Mouse (Mus musculus): ENCODE measurements around the gene Asgr2.

DNA sequence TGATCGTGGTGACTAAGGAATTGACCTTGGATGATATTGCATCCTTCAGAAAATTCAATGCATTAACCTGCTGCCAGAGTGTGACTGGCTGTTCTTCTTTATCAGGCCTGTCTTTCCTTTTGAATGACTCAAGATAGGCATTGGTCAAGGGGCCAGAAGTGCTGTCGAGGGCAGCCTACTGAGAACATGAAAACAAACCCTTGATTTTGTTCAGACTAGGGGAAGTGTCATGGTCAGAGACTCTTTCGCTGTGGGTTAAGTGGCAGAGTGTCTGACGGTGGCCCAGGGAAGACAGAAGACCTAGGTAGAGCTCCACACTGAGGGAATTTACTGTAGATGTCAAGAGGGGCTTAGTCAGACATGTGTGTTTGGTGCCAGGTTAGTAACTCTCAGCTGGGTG is 25.7 kb upstream of the Asgr2 start:
- no peak for TF ChIP-seq CTCF (conservative IDR thresholded peaks at IDR 0.05; ENCODE audit: low read length)
- TF ChIP-seq POU5F1 (IDR thresholded peaks at IDR 0.05; ENCODE audit: borderline replicate concordance, low read length), result no peak

All from E14TG2a.4 (cell line).